Mouse (Mus musculus) T-helper 1 cell (primary cell): ENCODE results near the gene Sh3bp2.

ENCODE experiments used
- in situ Hi-C: fragments of 300-600 bp; cut with MboI, MseI; formaldehyde crosslinking; loops from one replicate; pipeline ENCODE4 v1.15.1; 2025; ENCODE audit warnings: high pct_unique_total_duplicates

The Sh3bp2 gene

GRCm38 (mm10) chr5:34608226-34608625 is 82.6 kb downstream of the Sh3bp2 start:
- in situ Hi-C loops = no loop called here

- in situ Hi-C loops = loop anchor here (10.0 kb wide), 1 partner anchor 705 kb away; no protein-coding TSS in a partner anchor
Measured at GRCm38 (mm10) chr5:34609966-34610365, 84.3 kb downstream of the Sh3bp2 start.
